Mouse (Mus musculus): ENCODE measurements around the gene Lrp1. TPM values are rescaled to one million over a fixed set of nuclear protein-coding genes. Genes with fewer than 3 reads are reported as not detected.

The Lrp1 gene
- polyA plus RNA-seq, 1 experiment: 269 TPM

GRCm38 (mm10) chr10:127542084-127542483 is 78.9 kb downstream of the Lrp1 start:
- no peak for DNase-seq (ENCODE audit: low read depth)
- no peak for TF ChIP-seq POLR2A (IDR thresholded peaks at IDR 0.05; ENCODE audit: borderline replicate concordance, extremely low read depth, insufficient read depth, insufficient read length, poor library complexity, severe bottlenecking)
- no peak for TF ChIP-seq CTCF (IDR thresholded peaks at IDR 0.05; ENCODE audit: borderline replicate concordance, extremely low read depth, insufficient read depth, insufficient read length)

- TF ChIP-seq POLR2A (IDR thresholded peaks at IDR 0.05; ENCODE audit: borderline replicate concordance, extremely low read depth, insufficient read depth, insufficient read length, poor library complexity, severe bottlenecking) (no peak), CTCF (IDR thresholded peaks at IDR 0.05; ENCODE audit: borderline replicate concordance, extremely low read depth, insufficient read depth, insufficient read length) (no peak)
- no peak for DNase-seq (ENCODE audit: low read depth)
Observed at GRCm38 (mm10) chr10:127541510-127541909, 79.4 kb downstream of the Lrp1 start.

- peak; percentile 90 for DNase-seq (ENCODE audit: low read depth)
- TF ChIP-seq CTCF (IDR thresholded peaks at IDR 0.05; ENCODE audit: borderline replicate concordance, extremely low read depth, insufficient read depth, insufficient read length) (peak; percentile 98), POLR2A (IDR thresholded peaks at IDR 0.05; ENCODE audit: borderline replicate concordance, extremely low read depth, insufficient read depth, insufficient read length, poor library complexity, severe bottlenecking) (no peak)
Observed at GRCm38 (mm10) chr10:127537854-127538583, 82.9 kb downstream of the Lrp1 start.

- peak; percentile 89 for DNase-seq (ENCODE audit: low read depth)
- TF ChIP-seq CTCF (IDR thresholded peaks at IDR 0.05; ENCODE audit: borderline replicate concordance, extremely low read depth, insufficient read depth, insufficient read length) (peak; percentile 61; the same call in 1 of the 2 replicates), POLR2A (IDR thresholded peaks at IDR 0.05; ENCODE audit: borderline replicate concordance, extremely low read depth, insufficient read depth, insufficient read length, poor library complexity, severe bottlenecking) (no peak)
Observed at GRCm38 (mm10) chr10:127536586-127537314, 84.2 kb downstream of the Lrp1 start.

GRCm38 (mm10) chr10:127534929-127535384 is 86.0 kb downstream of the Lrp1 start:
- DNase-seq (ENCODE audit: low read depth): no peak
- TF ChIP-seq CTCF (IDR thresholded peaks at IDR 0.05; ENCODE audit: borderline replicate concordance, extremely low read depth, insufficient read depth, insufficient read length): no peak
- no peak for TF ChIP-seq POLR2A (IDR thresholded peaks at IDR 0.05; ENCODE audit: borderline replicate concordance, extremely low read depth, insufficient read depth, insufficient read length, poor library complexity, severe bottlenecking)

- TF ChIP-seq POLR2A (IDR thresholded peaks at IDR 0.05; ENCODE audit: borderline replicate concordance, extremely low read depth, insufficient read depth, insufficient read length, poor library complexity, severe bottlenecking) (0 out of 2 replicates have a peak, but pooled peaks have one; percentile 17), CTCF (IDR thresholded peaks at IDR 0.05; ENCODE audit: borderline replicate concordance, extremely low read depth, insufficient read depth, insufficient read length) (no peak)
- DNase-seq (ENCODE audit: low read depth): no peak
Observed at GRCm38 (mm10) chr10:127534036-127534928, 86.7 kb downstream of the Lrp1 start, which contains the start of gene Nxph4. TSS of gene Nxph4 (minus strand) at chr10:127534559.

- DNase-seq (ENCODE audit: low read depth): peak; percentile 75
- TF ChIP-seq POLR2A (IDR thresholded peaks at IDR 0.05; ENCODE audit: borderline replicate concordance, extremely low read depth, insufficient read depth, insufficient read length, poor library complexity, severe bottlenecking): no peak
- TF ChIP-seq CTCF (IDR thresholded peaks at IDR 0.05; ENCODE audit: borderline replicate concordance, extremely low read depth, insufficient read depth, insufficient read length): no peak
Observed at GRCm38 (mm10) chr10:127531548-127531947, 89.4 kb downstream of the Lrp1 start.

- TF ChIP-seq CTCF (IDR thresholded peaks at IDR 0.05; ENCODE audit: borderline replicate concordance, extremely low read depth, insufficient read depth, insufficient read length) (no peak), POLR2A (IDR thresholded peaks at IDR 0.05; ENCODE audit: borderline replicate concordance, extremely low read depth, insufficient read depth, insufficient read length, poor library complexity, severe bottlenecking) (no peak)
- no peak for DNase-seq (ENCODE audit: low read depth)
Observed at GRCm38 (mm10) chr10:127530945-127531344, 90.0 kb downstream of the Lrp1 start.

GRCm38 (mm10) chr10:127527481-127527880 is 93.5 kb downstream of the Lrp1 start:
- no peak for TF ChIP-seq POLR2A (IDR thresholded peaks at IDR 0.05; ENCODE audit: borderline replicate concordance, extremely low read depth, insufficient read depth, insufficient read length, poor library complexity, severe bottlenecking)
- no peak for TF ChIP-seq CTCF (IDR thresholded peaks at IDR 0.05; ENCODE audit: borderline replicate concordance, extremely low read depth, insufficient read depth, insufficient read length)
- DNase-seq (ENCODE audit: low read depth): peak; percentile 71

GRCm38 (mm10) chr10:127526681-127527080 is 94.3 kb downstream of the Lrp1 start:
- TF ChIP-seq CTCF (IDR thresholded peaks at IDR 0.05; ENCODE audit: borderline replicate concordance, extremely low read depth, insufficient read depth, insufficient read length) (0 out of 2 replicates have a peak, but pooled peaks have one; percentile 32), POLR2A (IDR thresholded peaks at IDR 0.05; ENCODE audit: borderline replicate concordance, extremely low read depth, insufficient read depth, insufficient read length, poor library complexity, severe bottlenecking) (no peak)
- peak; percentile 53 for DNase-seq (ENCODE audit: low read depth)
